Mouse (Mus musculus) neutrophil, adult 5-6 weeks (primary cell): ENCODE data around the gene Lamb3. TPM values are rescaled to one million over a fixed set of nuclear protein-coding genes. Genes with fewer than 3 reads are reported as not detected.
A peak's percentile ranks its signal among the peaks of the same experiment; 100 is the strongest.

ENCODE experiments used
- ATAC-seq: fragments of 151-379, 151-347 bp; 2 replicates; pipeline ENCODE4 v1.8.0; 2017; ENCODE audit warnings: mild to moderate bottlenecking, moderate TSS enrichment; ENCODE audit not compliant: insufficient number of reproducible peaks, poor library complexity, low FRiP score, severe bottlenecking; ENCODE audit errors: extremely low read depth
- total RNA-seq: library from RNA; stranded (forward); fragments of 200-1000 nt; gene quantifications from 2 replicates; pipeline ENCODE4 v1.2.3, GENCODE M21; 2017

Lamb3 gene
- total RNA-seq, 1 experiment from 2014 or later, result 25.7 TPM

GRCm38 (mm10) chr1:193198312-193198711 is 9.2 kb upstream of the Lamb3 start:
- peak; percentile 20; the same call in 1 of the 2 replicates for ATAC-seq

- ATAC-seq, result peak; percentile 41
Measured at GRCm38 (mm10) chr1:193200640-193201382, 6.7 kb upstream of the Lamb3 start.

GRCm38 (mm10) chr1:193201383-193201778 is 6.1 kb upstream of the Lamb3 start, which contains the start of gene Traf3ip3:
TSS of gene Traf3ip3 (minus strand) at chr1:193201703.
- ATAC-seq, result peak; percentile 93

- ATAC-seq, result no peak
Measured at GRCm38 (mm10) chr1:193203821-193204220, 3.7 kb upstream of the Lamb3 start.

GRCm38 (mm10) chr1:193205431-193205830 is 2.1 kb upstream of the Lamb3 start:
- no peak for ATAC-seq

- ATAC-seq, result peak; percentile 96
Measured at GRCm38 (mm10) chr1:193208178-193208577, 679 bp downstream of the Lamb3 start.

GRCm38 (mm10) chr1:193211371-193211770 is 3.9 kb downstream of the Lamb3 start:
- no peak for ATAC-seq

- no peak for ATAC-seq
Measured at GRCm38 (mm10) chr1:193214053-193214452, 6.6 kb downstream of the Lamb3 start.

- ATAC-seq, result no peak
Measured at GRCm38 (mm10) chr1:193216000-193216399, 8.5 kb downstream of the Lamb3 start.

- no peak for ATAC-seq
Measured at GRCm38 (mm10) chr1:193220408-193220807, 12.9 kb downstream of the Lamb3 start.

- ATAC-seq, result no peak
Measured at GRCm38 (mm10) chr1:193225531-193225930, 18.0 kb downstream of the Lamb3 start.

- ATAC-seq, result no peak
Measured at GRCm38 (mm10) chr1:193226114-193226513, 18.6 kb downstream of the Lamb3 start.

- ATAC-seq, result no peak
Measured at GRCm38 (mm10) chr1:193226724-193227522, 19.4 kb downstream of the Lamb3 start.

GRCm38 (mm10) chr1:193227537-193227936 is 20.0 kb downstream of the Lamb3 start:
- ATAC-seq, result no peak

GRCm38 (mm10) chr1:193229570-193229969 is 22.1 kb downstream of the Lamb3 start:
- ATAC-seq, result no peak

- no peak for ATAC-seq
Measured at GRCm38 (mm10) chr1:193230531-193230930, 23.0 kb downstream of the Lamb3 start.

- peak; percentile 54 for ATAC-seq
Measured at GRCm38 (mm10) chr1:193230935-193231334, 23.4 kb downstream of the Lamb3 start.

- ATAC-seq, result no peak
Measured at GRCm38 (mm10) chr1:193232732-193233131, 25.2 kb downstream of the Lamb3 start.

- ATAC-seq, result peak; percentile 65
Measured at GRCm38 (mm10) chr1:193234130-193234645, 26.7 kb downstream of the Lamb3 start.

- no peak for ATAC-seq
Measured at GRCm38 (mm10) chr1:193234930-193235329, 27.4 kb downstream of the Lamb3 start.
